Mouse (Mus musculus) adrenal gland, adult 18-20 months (tissue): ENCODE measurements around the gene Tap1. TPM values are rescaled to one million over a fixed set of nuclear protein-coding genes. Genes with fewer than 3 reads are reported as not detected.
"Not testable (repeated sequence)": the region's sequence is repeated elsewhere in the genome, so short reads cannot be mapped to it uniquely, and the experiment has no call there.

Source experiments
- DNase-seq, 2 experiments: peaks; one replicate each; pipeline ENCODE4 v3.0.0; 2021 to 2022; ENCODE audit warnings: low spot score in 2 of 2
- total RNA-seq, 2 experiments: library from RNA; stranded (reverse); gene quantifications; 1 replicate in 1 of 2; 2 replicates in 1 of 2; pipeline ENCODE4 v1.2.3; 2021

Gene Tap1
- total RNA-seq, 2 experiments from 2014 or later, result 13.8 to 24.9 TPM

DNA sequence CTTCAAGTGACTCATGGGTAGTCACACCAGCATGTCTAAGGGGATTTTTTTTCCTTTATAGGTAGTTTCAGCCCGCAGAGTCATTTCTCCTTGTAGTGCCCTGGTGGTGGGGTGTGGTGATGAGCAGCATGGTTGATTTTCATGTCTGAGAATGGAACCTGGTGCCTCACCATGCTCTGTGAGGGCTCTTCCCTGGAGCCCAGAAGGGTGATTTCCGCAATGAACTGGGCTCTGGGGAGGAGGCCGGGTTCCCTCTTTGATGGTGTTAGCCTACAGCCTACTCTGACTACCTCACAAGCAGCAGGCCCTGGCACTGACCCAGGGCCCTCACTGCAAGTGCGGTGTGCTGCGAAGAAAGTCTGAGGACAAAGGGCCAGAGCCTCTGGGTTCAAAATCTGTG, 16.1 kb downstream of the Tap1 start, which contains the start of gene Tap2:
Tap2 (plus strand) TSS at position 84 of the 400 bp plus-strand sequence.
- no peak for DNase-seq

DNA sequence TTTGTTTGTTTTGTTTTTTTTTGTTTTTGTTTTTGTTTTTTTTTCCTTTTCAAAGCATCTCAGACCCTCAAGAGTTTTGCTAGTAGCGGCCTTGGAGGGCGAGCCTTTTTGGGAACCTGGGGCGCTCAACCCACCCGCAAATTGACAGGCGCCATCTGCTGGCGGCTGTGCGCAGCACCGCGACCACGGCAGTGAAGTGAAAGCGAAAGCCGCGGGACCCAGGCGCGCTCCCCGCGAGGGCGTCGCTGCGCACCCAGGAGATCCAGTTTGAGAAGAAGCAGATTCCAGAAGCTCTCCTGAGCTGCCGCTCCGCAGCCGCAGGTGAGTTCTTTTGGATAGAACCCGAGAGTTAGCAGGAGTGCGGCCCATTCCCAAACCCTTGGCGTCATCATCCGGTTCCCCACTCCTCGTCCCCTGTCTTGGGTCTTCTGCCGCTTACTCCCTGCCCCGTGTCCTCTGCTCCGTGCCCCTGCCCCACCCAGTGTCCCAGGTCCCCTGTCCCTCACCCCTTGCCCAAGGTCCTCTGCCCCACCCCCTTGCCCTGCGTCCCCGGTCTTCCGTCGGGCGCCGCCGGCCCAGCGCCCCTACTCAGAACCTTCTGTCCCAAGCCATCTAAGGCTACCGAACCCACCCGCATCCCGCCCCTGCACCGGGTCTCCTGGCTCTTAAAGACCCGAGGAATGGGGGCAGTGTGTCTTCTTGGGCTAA, 17.1 kb downstream of the Tap1 start:
- DNase-seq, result peak; percentile 92 to 95

DNA sequence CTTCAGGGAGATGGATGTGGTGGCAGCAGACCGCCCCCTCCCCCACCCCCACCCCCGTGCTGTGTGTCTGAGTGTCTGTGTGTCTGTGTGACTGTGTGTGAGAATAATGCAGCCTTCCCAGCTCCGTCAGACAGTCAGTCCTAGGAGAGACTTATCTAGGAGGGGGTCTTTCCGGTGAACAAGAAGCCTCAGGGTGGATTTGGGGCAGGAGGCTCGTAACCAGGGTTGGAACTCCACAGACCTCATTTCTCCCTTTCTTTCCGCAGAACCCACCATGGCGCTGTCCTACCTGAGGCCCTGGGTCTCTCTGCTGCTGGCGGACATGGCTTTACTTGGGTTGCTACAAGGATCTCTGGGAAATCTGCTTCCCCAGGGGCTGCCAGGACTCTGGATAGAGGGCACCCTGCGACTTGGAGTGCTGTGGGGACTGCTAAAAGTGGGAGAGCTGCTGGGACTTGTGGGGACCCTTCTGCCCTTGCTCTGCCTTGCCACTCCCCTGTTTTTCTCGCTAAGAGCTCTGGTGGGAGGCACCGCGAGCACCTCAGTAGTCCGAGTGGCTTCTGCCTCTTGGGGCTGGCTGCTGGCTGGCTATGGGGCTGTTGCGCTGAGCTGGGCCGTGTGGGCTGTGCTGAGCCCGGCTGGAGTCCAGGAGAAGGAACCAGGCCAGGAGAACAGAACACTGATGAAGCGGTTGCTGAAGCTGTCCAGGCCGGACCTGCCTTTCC, 17.8 kb downstream of the Tap1 start:
- peak in 1 of 2 experiments; percentile 46 for DNase-seq

DNA sequence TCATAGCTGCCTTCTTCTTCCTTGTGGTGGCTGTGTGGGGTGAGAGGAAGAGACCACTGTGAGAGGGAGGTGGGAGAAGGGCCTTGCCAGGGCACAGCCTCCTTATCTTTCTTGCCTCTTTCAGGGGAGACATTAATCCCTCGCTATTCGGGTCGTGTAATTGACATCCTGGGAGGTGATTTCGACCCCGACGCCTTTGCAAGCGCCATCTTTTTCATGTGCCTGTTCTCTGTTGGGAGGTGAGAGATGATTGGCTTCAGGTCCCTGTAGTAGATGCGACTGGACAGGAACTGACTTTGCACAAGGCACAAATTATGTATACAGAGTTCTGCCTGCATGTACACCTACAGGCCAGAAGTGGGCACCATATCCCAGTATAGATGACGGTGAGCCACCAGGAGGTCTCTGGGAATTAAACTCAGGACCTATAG, 18.4 kb downstream of the Tap1 start:
- no peak for DNase-seq

DNA sequence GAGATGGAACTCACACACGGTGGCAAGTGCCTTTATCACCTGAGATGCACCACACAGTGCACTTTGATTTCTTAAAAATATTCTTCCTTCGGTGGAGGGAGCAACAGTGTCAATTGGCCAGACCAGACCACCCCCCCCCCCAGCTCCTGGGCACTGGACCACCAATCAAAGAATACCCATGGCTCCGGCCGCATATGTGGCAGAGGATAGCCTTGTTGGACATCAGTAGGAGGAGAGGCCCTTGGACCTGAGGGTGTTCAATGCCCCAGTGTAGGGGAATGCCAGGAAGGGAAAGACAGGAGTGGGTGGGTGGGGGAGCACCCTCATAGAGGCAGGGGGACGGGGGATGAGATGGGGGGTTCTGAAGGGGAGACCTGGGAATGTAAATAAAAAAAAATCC, 19.4 kb downstream of the Tap1 start:
- DNase-seq, result no peak

DNA sequence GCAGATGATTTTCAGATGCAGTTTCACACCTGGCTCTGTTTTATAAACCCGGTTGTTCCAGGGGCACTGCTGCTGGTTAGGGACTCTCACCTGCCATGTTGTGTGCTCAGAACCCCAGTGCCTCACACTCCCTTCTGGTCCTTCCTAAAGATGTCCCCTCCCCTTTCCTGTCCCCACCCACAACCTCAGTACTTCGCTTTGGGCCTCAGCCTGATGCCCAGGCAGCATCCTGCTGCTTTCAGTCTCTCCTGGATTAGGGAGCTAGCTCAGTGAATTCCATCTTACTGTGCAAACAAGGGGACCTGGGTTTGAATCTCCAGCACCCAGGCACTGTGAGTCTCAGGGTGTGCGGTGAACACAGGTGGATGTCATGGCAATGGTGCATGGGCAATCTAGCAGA, 20.1 kb downstream of the Tap1 start:
- DNase-seq, result peak in 1 of 2 experiments; percentile 17

DNA sequence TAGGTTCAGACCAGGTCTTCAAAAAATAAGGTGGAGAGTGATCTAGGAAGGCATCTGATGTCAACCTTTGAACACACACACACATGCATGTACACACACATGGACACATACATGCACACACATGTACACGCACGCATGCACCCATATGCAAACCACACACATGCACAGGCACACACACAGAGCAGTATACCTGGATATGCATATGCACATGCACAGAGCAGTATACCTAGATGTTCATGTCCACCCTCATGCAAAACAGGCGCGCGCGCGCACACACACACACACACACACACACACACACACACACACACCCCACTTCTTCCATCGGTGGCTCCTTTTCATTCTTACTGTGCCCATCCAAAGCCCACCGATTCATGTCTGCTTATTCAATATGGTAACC, 20.5 kb downstream of the Tap1 start:
- DNase-seq, result peak in 1 of 2 experiments; percentile 14

DNA sequence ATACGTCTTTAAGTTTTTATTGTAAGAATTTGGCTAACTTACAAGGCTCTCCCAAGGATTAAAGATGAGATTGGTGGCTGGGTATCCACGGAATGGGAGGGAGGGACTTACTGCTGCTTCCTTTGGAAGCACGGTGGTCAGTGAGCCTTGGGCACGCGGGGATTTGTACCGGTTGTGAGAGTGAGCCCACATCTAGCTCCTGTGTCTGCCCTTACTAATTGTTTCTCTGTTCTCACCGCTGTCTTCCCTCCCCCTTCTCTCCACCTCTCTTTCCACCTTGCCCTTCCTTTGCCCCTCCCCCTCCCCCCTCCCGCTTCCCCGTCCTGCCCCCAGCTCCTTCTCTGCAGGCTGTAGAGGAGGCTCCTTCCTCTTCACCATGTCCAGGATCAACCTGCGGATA, 21.1 kb downstream of the Tap1 start:
- DNase-seq, result peak in 1 of 2 experiments; percentile 14

DNA sequence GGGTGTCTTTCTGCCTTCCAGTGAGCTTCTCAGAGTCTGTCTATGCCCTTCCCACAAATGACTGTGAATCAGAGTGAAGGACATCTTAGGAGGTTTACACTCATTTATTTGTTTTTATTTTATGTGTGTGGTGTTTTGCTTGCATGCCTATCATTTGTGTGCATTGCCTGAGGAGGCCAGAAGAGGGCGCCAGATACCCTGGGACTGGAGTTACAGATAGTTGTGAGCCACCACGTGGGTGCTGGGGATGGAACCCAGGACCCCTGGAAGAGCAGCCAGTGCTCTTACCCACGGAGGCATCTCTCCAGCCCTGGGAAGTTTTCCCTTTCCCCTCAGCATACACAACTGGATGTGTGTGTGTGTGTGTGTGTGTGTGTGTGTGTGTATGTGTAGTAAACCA, 22.3 kb downstream of the Tap1 start:
- DNase-seq, result peak in 1 of 2 experiments; percentile 31

DNA sequence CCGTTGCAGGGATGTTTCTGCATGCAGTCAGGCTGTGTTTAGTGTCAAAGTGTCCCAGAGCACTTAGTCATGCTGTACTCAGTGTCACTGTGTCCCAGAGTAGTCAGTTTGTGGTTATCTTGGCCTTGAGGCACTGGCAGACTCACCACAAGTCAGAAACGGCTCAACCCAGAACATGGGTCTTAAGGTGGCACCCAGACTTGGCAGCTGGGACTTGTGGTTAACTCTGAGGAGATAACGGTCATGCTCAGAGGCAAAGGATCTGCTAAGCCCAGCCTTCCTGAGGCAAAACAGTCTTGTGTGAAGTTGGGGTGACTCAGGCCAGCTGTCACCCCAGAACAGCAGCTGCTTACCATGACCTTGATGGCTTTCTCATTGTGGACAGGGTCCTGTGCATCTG, 23.2 kb downstream of the Tap1 start:
- DNase-seq, result peak; percentile 28 to 45

DNA sequence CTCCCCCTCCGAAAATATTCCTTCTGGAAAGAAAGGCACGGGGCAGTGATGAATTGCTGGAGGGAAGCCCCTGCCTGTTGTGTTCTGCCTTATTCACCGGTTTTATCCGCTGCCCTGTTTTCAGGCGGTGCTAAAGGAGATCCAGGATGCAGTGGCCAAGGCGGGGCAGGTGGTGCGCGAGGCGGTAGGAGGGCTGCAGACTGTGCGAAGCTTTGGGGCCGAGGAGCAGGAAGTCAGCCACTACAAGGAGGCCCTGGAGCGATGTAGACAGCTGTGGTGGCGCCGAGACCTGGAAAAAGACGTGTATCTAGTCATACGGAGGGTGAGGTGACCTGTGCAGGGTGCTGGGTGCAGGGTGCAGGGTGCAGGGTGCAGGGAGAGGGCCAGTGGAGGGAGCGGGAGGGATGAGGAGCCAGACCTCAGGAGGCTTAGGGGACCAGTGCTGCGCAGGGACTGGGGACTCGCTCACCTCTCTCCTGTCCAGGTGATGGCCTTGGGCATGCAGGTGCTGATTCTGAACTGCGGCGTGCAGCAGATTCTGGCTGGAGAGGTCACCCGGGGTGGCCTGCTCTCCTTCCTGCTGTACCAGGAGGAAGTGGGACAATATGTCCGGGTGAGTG, 24.5 kb downstream of the Tap1 start:
- peak in 1 of 2 experiments; percentile 25 for DNase-seq

DNA sequence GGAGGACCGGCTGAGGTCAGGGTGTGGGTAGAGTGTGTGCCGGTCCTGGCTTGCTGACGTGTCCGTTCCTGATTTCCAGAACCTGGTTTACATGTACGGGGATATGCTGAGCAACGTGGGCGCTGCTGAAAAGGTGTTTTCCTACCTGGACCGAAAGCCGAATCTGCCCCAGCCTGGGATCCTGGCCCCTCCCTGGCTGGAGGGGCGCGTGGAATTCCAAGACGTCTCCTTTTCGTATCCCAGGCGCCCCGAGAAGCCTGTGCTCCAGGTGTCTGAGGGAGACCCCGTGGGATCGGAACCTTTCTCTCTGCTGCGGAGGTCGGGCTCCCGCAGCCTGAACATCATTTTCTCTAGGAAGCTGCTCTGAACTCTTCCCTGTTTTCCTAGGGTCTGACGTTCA, 26.6 kb downstream of the Tap1 start:
- DNase-seq, result peak in 1 of 2 experiments; percentile 13

DNA sequence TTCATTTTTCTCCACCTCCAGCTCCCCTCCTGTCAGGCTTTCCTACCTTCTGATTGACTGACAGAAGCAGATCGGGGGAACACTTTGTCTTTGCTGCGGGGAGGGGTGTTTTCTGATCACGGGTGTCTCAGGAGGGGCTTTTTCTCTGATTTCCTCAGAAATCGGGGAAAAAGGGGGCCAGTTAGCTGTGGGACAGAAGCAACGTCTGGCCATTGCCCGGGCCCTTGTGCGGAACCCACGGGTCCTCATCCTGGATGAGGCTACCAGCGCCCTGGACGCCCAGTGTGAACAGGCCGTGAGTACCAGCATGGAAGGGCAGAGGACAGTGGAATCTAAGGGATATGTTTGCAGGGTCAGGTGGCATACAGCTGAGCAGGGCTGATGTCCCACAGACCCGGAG, 27.8 kb downstream of the Tap1 start:
- peak in 1 of 2 experiments; percentile 14 for DNase-seq

DNA sequence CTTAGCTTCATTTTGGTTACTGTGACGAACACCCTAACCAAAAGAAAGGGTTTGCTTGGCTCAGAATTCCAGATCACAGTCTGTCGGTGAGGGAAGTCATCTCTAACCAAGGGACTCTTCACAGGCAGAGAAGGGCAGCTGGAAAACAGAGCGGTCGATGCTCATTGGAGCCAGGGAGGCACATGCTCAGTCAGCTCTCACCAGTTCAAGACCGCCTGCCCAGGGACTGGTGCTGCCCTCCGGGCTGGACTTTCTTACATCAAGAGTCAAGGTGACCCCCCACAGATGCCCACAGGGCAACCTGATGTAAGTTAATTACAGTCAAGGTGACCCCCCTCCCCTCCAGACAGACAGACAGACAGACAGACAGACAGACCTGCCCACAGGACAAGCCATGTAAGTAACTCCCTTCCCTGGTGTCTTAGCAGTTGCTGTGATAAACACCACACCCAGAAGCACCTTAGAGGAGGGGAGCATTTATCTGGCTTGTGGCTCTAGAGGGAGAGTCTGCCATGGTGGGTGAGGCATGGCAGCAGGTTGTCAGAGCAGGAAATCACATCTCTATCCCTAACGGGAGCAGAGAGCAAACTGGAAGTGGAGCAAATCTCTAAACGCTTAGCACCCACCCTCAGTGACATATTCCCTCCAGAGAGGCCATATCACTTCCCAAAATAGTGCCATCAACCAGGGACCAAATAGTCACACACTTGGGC, 30.0 kb downstream of the Tap1 start:
- DNase-seq, result peak in 1 of 2 experiments; percentile 14

DNA sequence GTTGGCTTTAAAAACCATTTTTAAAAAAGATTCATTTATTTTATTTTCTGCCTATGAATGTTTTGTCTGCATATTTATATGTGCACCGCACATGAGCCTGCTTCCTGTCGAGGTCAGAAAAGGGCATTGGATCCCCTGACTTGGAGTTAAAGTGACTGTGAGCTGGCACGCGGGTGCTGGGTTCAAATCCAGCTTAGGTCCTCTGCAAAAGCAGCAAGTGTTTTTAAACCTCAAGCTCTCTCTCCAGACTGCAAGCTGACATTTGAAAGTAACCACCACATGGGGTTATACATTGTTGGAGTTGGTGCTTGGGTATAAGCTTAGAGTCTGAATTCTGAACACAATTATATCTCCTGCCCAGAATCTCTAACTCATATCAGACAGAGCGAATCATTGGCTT, 30.6 kb downstream of the Tap1 start:
- no peak for DNase-seq

DNA sequence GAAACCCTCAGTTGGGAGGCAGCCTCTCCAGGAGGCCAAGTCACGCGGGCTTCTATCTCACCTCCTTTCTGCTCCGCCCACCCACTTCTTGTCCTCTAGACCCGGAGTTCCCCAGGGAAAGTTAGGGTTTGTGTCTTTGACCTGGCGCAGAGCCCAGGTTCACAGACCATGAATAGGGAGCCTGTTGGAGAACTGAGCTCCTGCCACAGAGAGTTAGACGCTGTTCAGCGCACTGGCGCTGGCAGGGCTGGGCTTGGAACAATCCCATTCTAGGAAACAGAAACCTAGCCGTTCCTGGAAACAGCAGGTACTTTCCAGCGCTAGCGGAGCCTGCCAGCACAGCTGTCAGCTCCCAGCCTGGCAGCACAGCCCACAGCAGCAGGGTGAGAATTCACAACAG, 31.3 kb downstream of the Tap1 start:
- peak in 1 of 2 experiments; percentile 55 for DNase-seq

DNA sequence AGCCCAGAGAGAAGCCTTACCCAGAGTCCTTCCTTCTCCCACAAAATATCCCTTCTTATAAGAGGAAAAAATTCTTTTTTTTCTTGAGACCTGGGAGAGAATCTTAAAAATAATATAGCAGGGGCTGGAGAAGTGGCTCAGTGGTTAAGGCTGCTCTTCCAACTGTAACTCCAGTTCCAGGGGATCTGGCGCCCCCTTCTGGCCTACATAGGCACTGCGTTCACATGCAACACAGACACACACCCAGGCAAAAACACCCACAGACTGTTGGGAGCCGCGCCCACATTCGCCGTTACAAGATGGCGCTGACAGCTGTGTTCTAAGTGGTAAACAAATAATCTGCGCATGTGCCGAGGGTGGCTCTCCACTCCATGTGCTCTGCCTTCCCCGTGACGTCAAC, 31.7 kb downstream of the Tap1 start:
- DNase-seq, result peak; percentile 60 to 69

DNA sequence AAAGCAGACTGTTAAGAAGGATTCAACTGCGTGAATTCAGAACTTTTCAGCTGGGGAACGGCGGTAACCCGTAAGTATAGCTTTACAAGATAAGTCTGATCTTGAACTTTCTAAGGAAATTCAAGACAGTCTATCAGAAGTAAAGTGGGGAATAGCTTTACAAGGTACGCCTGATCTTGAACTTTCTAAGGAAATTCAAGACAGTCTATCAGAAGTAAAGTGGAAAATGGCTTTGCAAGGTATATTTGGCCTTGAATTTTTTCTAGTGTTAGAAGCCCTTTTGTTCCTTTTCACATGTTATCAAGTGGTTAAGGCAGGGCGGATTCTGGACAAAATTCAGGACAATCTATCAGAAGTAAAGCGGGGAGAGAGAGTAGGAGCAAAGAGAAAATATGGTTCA, 32.4 kb downstream of the Tap1 start:
- DNase-seq, result peak in 1 of 2 experiments; percentile 26

DNA sequence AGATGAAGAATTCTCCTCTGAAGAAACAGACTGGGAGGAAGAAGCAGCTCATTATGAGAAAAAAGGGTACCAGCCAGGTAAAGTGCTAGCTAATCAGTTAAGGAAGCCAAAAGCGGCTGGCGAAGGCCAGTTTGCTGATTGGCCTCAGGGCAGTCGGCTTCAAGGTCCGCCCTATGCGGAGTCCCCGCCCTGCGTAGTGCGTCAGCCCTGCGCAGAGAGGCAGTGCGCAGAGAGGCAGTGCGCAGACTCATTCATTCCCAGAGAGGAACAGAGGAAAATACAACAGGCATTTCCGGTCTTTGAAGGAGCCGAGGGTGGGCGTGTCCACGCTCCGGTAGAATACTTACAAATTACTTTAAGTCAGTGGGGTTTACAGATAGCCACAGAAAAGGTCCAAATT, 33.0 kb downstream of the Tap1 start:
- DNase-seq, result not testable (repeated sequence)

DNA sequence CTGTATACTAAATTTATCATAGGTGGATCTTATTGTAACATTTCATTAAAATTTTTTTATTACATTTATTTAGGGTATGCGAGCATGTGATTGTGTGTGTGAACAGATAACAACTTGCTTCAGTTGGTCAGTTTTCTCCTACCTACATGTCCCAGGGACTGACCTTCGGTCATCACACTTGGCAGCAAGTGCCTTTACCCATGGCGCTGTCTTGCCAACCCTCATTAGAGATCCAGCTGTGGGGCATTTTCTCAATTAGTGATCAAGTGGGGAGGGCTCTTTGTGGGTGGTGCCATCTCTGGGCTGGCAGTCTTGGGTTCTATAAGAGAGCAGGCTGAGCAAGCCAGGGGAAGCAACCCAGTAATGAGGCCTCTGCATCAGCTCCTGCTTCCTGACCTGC, 37.5 kb downstream of the Tap1 start:
- no peak for DNase-seq

DNA sequence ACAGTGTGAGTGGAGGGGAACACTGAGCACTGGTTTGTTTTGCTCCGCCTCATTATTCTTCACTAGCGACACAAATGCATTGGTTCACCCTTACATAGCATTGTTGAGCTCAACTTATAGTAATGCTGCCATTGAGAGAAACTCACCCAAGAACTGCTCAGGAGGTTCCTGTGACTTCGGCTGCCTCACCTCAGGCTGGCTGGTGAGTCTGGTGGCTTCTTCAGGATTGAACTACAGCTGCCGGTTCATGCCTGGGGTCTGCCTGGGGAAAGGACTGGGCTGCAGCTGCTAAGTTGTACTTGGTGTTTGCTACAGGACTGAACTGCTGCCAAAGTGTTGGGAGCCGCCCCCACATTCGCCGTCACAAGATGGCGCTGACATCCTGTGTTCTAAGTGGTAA, 38.1 kb downstream of the Tap1 start:
- no peak for DNase-seq
